Mouse (Mus musculus) heart, adult 9 months (tissue): ENCODE measurements around the gene Gm10647.
"Not testable (repeated sequence)": the region's sequence is repeated elsewhere in the genome, so short reads cannot be mapped to it uniquely, and the experiment has no call there.

Experiments used
- DNase-seq, 2 experiments: peaks; one replicate each; pipeline ENCODE4 v3.0.0; 2022; ENCODE audit warnings: low spot score in 2 of 2

Gene Gm10647

DNA sequence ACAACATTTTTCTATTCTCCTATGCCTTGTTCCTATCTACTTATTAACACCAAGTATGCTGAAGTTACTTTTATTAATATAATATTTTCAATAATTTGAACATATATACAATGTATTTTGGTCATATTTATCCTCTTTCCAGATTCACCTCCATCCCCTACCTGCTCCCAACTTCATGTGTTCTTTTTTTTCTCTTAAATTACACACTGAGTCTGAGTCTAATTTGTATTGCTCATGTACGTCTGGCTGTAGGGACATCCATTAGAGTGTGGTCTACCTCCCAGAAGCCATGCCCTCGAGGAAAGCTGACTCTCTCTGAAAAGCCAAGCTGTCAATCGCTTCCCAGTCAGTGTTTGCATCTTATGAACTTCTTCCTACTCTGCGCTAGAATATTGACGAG, at the start of gene Gm10647:
Gm10647 (plus strand) TSS at position 301 of the 400 bp plus-strand sequence.
- DNase-seq = no peak

DNA sequence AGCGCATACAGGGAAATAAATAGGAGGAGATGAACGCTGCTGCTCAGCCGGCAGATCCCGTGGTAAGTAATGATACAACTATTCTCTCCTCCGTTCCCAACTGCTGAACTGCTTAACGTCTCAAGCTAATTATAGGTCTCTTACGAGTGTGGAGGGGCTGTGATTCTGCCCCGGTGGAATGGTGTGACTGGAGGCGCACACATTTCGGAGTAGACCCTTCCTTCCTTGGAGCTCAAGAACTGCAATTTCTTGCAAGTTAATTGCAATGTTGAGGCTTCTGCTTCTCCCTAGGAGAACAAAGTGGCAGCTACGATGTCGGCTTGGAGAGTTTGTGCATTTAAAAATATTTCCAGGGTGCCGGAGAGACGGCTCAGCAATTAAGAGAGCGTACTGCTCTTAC, 48.4 kb upstream of the Gm10647 start:
- no peak for DNase-seq

DNA sequence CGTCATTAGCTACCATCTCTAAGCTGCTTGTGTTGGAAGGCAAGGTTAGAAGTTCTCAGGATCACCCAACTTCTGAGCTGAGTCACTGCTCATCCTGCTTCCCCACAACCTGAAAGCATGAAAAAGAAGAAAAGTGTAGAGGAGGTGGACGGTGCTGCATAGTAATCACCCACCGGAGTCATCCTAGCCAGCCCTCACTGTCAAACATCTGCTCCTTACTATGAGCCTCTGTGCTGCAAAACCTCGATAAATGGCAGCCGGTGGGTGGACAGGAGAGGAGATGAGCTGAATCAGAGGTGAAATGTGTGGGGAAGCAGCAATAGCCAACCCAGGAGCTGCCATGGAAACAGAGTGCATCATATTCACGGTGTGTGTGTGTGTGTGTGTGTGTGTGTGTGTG, 44.0 kb upstream of the Gm10647 start:
- no peak for DNase-seq

DNA sequence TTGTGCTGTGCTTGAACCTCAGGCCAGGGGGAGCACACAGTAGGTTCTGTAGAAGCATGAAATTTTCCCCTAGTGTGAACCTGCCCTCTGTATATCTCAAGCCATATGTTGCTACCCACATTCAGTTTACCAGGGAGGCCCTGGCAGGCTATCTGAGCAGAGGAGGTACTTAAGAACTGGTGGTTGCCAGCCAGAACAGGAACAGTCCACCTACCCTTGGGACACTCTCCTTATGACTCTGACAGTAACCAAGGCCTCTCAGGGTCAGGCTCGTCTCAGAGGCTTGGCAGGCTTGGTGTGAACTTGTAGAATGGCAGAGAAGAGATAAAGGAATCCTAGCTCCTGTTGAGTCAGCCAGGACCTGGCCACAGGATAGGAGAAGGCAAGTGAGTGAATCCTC, 35.8 kb upstream of the Gm10647 start:
- DNase-seq = no peak

DNA sequence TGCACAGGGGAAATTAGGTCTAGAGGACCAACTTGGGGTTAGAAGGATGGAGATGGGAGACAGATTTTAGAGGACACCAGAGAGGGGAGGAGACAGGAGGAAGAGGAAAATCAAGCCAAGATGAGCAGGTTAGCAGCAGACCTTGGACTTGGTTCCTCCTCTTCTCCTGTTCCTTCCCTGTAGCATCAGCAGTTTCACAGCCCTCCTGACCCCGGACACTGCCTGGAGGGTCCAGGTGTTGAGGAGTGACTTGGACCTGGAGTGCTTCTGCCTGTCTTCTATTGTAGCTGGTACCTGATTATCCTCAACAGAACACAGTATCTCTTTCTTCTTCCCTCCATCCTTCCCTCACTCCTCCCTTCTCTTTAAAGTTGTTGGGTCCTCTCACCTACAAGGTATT, 28.1 kb upstream of the Gm10647 start:
- DNase-seq = no peak

DNA sequence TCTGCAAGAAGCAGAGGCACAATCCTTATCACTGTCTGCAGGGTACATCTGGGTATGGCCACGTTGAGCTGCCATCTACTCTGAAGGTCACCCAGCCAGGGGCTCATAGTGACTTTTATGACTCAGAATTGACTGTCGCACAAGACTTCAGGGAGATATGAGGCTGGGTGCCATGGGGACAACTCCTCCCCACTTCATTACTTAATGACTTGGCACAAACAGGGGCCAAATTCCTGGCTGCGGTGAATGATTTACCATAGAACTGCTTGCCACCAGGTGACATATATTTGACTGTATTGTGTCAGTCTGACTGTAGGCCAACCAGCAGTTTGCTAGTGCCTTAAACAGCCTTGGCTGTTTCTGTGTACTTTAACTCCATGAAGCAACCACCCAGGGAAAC, 27.6 kb upstream of the Gm10647 start:
- DNase-seq = no peak

DNA sequence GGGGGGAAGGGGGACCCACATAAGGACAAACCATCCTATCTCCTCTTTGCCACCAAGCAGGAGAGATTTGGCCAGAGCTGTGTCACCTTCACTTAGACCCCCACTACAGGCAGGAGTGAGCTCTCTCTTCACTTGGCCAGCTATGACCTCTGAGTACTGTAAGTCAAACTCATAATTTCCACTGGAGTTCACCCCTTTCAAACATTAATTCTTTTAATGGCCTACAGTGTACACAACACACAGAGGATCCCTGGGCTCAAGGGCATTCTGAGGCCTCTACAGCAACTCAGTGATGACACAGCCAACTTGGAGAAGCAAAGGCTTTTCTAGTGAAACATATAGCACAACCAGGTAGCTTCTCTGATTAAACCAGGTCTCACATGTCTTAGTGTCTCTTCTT, 26.1 kb upstream of the Gm10647 start:
- DNase-seq = no peak

DNA sequence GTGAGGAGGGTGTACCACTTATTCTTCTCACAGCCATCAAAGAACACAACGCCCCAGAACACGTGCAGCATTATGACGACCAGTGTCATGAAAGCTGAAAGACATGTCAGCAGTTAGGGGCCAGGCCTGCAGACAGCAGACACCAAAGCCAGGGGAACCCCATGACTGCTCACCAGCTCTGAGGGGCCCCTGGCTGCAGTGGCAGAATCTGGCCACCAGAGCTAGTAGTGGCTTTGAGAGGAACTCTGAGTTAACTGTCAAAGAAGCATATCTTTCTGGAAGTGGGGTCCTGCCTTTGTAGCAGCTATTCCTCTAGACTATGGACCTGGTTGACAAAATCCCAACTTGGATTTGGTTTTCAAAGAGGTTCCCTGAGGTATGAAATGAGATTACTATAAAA, 12.3 kb upstream of the Gm10647 start:
- not testable (repeated sequence) for DNase-seq

DNA sequence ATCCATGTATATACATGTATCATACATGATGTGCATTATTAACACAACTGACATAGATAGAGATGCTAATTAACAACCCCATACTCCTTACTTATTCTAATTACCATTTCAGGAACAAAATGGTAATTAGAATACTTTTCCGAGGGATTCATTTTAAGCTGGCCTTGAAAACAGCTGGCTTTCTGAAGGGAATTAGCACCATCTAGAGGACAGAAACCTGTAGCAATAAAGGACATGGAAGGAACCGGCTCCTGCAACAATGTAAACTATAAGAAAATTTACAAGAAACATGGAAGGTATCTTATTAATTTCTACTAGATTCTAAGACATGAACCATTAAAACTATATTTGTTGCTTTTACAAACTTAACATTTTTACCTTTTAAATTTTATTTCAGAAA, 9.0 kb upstream of the Gm10647 start:
- DNase-seq = no peak

DNA sequence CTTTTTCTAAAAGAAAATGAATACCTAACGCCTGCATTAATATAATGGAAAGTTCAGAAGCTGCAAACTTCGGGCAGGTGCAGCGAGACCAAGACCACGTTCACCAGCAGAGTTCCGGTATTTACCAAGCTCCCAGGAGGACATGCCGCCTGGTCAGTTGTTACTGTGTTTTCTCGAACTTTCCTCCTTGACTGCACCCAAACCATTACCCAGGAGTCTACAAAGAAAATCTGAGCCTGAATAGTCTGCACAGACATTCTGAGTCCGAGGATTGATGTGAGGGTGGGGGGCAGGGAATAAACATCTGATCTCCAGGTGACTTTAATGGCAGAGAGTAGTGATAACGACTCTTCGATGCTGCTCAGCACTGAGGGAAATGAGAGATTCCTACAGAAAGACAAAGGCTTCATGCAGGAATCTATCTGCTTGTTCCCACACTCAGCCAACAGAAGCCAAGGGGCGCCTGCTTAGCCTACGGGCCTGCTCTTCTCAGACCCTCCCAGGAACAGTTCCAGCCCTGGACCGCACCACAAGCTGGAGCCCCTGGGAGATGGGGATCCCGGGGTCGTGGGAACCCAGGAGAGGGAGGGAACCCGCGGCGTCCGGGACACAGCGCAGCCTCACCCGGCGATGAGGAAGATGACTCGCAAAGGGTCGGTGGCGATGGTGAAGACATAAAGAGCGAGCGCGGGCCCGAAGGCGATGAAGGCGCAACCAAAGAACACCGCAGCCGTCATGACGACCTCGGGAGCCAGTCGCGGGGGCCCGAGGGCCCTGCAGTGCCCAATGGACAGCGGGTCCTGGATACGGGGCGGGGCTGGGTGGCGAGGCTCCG, 2.0 kb upstream of the Gm10647 start:
- DNase-seq = no peak

DNA sequence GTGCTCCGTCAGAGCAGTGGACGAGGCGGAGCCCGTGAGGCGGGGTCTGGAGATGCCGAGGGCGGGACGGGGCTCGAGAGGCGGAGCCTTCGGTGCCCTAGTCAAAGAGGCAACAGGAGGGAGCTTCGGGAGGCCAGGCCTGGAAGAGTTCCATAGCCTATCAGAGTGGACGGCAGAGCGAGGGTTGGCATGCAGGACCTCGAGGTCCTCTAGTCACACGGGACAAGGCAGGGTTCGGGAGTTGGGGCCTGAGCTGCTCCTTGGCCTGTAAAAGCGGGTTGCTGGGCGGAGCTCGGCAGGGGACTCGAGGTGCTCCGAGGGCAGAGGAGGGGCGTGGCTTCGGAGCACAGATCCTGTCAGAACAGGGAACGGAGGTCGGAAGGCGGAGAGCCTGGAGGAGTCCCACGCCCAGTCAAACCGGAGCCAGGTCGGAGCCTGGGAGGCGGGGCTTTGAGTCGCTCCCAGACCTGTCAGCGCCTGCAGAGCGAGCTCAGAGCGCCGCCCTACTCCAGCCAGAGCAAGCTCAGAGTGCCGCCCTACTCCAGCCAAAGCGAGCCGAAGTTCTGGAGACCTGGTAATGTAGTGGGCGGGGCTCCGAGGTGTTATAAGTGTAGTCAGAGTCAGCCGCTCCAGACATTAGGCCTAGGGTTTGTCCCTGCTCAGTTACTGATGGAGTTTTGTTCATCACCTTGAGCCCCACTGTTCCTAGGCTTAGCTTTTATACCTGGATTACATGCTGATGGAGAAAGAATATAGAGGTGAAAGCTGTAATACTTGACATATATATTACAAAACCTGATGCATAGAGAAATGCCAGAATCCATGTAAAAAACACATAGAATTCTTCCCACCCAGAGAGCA, 1.1 kb upstream of the Gm10647 start, which contains the start of gene Aph1b:
Aph1b (minus strand) TSS at position 27 of the 861 bp plus-strand sequence.
- peak; percentile 97 to 98 for DNase-seq

DNA sequence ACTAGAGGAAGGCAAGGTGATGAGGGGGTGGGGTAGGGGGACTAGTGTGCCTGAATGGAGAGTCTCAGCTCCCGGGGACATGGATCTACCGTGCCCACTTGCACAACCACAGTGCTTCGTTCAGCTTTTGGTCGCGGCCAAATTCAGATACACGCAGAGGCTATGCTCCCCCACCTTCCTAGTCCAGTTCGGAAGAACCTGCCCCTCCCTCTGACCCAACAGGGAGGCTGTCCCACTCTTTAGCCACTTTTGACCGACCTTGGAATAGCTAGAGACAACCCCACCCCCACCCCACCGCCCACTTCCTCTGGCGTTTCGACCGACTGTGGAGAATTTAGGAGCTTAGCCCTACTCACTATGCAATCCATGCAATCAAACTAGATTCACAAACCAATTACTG, 5.1 kb downstream of the Gm10647 start:
- no peak for DNase-seq

DNA sequence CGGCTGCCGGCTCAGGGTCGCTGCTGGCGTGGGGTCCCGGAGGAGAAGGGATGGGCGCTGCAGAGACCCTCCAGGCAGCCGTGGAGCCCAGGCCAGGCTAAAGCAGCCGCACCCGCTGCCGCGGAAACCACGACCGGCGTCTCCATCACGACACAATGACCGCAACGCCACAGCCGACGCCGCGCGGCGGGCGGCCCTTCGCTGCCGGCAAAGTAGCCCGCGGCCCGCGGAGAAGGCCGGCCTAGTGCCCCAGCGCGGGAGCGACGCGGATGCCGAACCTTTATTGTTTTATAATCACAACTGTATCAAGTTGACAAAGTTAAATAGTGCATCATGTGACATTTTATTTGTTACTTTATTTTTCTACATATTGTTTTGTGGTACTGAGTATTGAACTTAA, 9.1 kb downstream of the Gm10647 start:
- not testable (repeated sequence) for DNase-seq

DNA sequence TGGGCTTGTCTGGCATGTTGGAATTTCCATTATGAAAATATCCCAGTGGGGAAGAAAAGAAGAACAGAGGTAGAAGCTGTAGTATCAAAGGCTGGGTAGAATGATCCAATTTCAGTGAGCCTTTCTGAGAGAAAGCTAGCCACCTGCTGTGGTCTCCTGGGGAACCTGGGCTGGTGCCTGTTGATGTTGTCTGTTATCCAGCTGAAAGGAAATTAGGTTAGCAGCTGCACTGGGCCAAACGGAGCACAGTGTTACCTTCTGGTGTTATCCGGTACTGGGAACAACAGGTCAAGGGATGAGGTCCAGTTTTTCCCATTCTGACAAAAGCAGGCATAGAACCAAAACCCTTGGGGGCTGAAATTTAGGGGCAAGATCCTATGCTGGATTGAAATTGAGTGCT, 16.6 kb downstream of the Gm10647 start:
- DNase-seq = no peak

DNA sequence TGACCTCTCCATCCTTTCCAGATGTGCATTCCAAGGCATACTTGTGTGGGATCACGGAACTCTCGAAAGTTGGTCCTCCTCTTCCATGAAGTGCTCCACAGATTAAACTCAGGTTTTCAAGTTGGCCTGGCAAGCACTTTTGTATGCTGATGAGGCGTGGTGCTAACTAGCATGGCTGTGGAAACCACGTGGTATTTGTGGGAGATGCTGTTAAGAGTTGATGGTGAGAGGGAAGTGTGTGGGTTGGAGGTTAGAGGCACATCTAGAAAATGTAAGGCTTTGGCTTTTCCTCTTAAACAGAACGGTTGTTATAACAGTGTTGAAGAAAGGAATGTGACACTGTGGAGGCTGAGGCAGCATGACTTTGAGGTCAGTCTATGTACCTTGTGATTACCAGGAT, 24.2 kb downstream of the Gm10647 start:
- no peak for DNase-seq

DNA sequence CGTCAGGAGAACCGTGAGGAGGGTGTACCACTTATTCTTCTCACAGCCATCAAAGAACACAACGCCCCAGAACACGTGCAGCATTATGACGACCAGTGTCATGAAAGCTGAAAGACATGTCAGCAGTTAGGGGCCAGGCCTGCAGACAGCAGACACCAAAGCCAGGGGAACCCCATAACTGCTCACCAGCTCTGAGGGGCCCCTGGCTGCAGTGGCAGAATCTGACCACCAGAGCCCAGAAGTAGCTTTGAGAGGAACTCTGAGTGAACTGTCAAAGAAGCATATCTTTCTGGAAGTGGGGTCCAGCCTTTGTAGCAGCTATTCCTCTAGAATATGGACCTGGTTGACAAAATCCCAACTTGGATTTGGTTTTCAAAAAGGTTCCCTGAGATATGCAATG, 25.4 kb downstream of the Gm10647 start:
- not testable (repeated sequence) for DNase-seq

DNA sequence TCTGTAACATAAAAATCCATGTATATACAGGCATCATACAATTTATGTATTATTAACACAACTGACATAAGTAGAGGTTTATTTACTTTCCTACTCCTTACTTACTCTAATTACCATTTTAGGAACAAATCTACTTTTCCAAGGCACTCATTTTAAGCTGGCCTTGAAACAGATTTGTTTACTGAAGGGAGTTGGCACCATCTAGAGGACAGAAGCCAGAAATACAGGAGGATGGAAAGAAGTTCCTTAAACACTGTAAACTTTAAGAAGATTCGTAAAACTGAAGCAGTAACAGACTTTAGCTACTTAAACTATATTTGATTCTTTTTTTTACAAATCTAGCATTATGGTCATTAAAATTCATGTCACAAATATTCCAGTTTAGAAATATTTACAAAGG, 29.2 kb downstream of the Gm10647 start:
- DNase-seq = peak in 1 of 2 experiments; percentile 38

DNA sequence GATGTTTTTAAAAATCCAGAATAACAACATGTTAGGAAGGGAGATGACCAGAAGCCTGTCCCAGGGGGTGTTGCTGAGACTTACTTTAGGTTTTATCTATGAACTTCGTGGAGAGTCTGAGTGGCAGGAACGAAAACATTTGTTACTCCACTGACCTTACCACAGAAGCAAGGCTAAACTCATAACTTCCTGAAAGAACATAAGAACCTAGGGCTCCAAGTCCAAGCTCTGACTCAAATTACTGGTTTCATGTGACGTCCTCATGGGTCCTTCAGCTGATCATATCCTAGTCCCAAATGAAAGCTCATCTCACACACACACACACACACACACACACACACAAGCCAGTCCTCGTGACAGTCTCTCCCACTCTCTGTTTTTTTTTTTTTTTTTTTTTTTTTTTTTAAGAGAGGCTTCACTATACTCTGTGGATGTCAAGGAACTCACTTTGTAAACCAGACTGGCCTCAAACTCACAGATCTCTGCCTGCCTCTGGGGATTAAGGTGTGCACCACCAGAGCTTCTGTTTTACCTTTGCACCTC, 35.6 kb downstream of the Gm10647 start:
- DNase-seq = no peak

DNA sequence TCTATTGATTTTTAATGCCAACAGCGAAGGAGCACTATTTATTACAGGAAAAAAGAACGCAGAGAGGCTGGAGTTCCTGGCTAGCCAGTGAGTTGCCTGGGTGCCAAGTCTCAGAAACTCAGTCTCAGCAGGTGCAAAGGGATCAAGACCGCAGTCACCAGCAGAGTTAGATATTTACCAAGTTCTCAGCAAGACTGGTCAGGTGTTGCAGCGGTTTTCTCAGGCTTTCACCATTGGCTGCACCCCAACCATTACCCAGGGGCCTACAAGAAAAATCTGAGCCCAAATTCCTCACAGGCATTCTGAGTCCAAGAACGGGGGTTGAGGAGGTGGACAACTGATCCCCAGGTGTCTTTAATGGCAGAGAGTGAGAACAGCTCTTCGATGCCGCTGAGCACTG, 37.0 kb downstream of the Gm10647 start:
- no peak for DNase-seq

DNA sequence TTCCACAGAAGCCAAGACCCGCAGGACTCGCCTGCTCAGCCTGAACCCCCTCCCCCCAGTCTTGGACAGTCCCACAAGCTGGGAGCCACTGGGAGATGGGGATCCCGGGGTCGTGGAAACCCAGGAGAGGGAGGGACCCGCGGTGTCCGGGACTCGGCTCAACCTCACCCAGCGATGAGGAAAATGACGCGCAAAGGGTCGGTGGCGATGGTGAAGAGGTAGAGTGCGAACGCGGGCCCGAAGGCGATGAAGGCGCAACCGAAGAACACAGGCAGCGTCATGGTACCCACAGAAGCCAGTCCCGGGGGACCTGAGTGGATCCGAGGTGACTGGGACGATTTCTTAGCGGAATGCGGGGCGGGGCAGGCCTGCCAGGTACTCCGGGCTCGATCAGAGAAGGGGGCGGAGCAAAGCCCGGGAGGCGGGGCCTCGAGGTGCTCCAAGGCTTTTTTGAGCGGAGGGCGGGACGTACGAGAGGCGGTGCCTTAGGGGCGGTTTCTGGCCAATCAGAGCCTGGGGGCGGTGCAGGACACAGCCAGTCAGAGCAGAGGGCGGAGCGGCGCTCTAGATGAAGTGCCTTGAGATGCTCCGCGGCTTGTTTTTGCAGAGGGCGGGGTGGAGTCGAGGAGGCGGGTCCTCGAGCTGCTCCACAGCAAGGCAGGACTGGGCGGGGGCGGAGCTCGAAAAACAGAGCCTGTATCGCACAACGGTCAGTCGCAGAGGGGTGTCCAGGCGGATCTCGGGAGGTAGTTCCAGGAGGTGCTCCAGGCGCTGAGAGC, 37.7 kb downstream of the Gm10647 start, which contains the start of gene Aph1c:
Aph1c (minus strand) TSS at position 409 of the 779 bp plus-strand sequence.
- peak; percentile 98 to 99 for DNase-seq

DNA sequence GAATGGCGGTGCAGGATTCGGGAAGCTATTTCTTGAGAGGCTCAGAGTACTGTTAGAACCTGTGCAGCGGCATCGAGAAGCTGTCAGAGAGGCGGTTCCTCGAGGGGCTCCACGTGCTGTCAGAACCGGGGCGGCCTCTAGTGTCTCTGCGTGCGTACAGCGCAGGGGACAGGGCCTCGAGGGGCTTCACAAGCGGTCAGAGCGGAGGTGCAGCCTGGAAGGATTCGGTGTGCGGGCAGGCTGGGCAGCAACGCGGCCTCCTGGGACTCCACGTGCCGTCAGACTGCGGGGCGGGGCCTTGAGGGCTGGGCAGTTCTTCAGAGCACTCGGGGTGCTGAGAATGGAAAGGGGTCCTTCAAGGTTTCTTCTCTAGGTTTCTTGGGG, 38.2 kb downstream of the Gm10647 start:
- no peak for DNase-seq

DNA sequence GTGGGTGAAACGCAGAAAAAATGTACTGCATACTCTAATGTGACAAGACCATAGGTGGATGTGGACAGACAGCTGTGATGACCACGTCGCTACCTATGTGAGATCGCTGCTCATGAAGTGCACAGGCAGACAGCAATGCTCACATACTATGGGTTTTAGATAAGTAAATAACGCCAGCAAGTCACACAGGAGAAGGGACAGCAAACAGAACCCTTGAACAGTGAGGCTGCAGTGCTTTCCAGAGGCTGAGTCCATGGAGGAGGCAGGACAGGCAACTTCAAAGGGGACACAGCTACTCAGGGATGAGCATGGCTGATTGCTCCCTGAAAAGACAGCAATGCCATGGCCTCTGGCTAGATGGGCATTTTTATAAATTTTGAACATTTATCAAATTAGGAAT, 50.0 kb downstream of the Gm10647 start:
- DNase-seq = no peak
